Mouse (Mus musculus): ENCODE measurements at regions not wholly inside any gene's neighbourhood (a gene's known extent, or its start where the extent isn't known, plus 50 kb on each side); places are given as distances from the start of the nearest gene placed in this dataset.

GRCm38 (mm10) chr15:62331138-62331800, 1408.5 kb upstream of the A1bg start:
- intact Hi-C loops (cut with DNase I) = no loop called here
- no peak for DNase-seq

GRCm38 (mm10) chr15:62328920-62329319, 1406.1 kb upstream of the A1bg start:
- intact Hi-C loops (cut with DNase I) = loop anchor here (2.0 to 5.0 kb wide), 2 partner anchors 67 to 342 kb away; no protein-coding TSS in a partner anchor
- peak in 1 of 2 experiments; percentile 17 for DNase-seq

- peak; percentile 40 to 58 for DNase-seq
- intact Hi-C loops (cut with DNase I) = loop anchor here (2.0 to 5.0 kb wide), 2 partner anchors 66 to 342 kb away; no protein-coding TSS in a partner anchor
These were observed 1405.6 kb upstream of the A1bg start for GRCm38 (mm10) chr15:62328305-62328881.

GRCm38 (mm10) chr15:62327481-62327880, 1404.7 kb upstream of the A1bg start:
- intact Hi-C loops (cut with DNase I) = loop anchor here (5.0 kb wide), 1 partner anchor 65 kb away; no protein-coding TSS in a partner anchor
- peak in 1 of 2 experiments; percentile 19 for DNase-seq

GRCm38 (mm10) chr15:62326524-62326923, 1403.7 kb upstream of the A1bg start:
- intact Hi-C loops (cut with DNase I) = loop anchor here (5.0 kb wide), 1 partner anchor 64 kb away; no protein-coding TSS in a partner anchor
- no peak for DNase-seq

GRCm38 (mm10) chr15:62325451-62326290, 1402.9 kb upstream of the A1bg start:
- intact Hi-C loops (cut with DNase I) = loop anchor here (5.0 kb wide), 1 partner anchor 63 kb away; no protein-coding TSS in a partner anchor

GRCm38 (mm10) chr15:62320966-62321365, 1398.2 kb upstream of the A1bg start:
- intact Hi-C loops (cut with DNase I) = no loop called here
- DNase-seq = no peak

More at GRCm38 (mm10) chr15:62325451-62326290, 1402.9 kb upstream of the A1bg start:
- DNase-seq = no peak

GRCm38 (mm10) chr15:62314449-62314848, 1391.6 kb upstream of the A1bg start:
- DNase-seq = no peak
- intact Hi-C loops (cut with DNase I) = no loop called here

- peak in 1 of 2 experiments; percentile 12 for DNase-seq
- intact Hi-C loops (cut with DNase I) = no loop called here
These were observed 1379.4 kb upstream of the A1bg start for GRCm38 (mm10) chr15:62302233-62302632.

GRCm38 (mm10) chr15:62301567-62301966, 1378.8 kb upstream of the A1bg start:
- intact Hi-C loops (cut with DNase I) = no loop called here
- no peak for DNase-seq

- no peak for DNase-seq
- intact Hi-C loops (cut with DNase I) = no loop called here
These were observed 1374.3 kb upstream of the A1bg start for GRCm38 (mm10) chr15:62297138-62297537.

- DNase-seq = peak; percentile 59 to 71
- intact Hi-C loops (cut with DNase I) = no loop called here
These were observed 1372.6 kb upstream of the A1bg start for GRCm38 (mm10) chr15:62295233-62295927.

- DNase-seq = peak in 1 of 2 experiments; percentile 18
- intact Hi-C loops (cut with DNase I) = no loop called here
These were observed 1372.0 kb upstream of the A1bg start for GRCm38 (mm10) chr15:62294786-62295185.

- intact Hi-C loops (cut with DNase I) = no loop called here
These were observed 1370.1 kb upstream of the A1bg start for GRCm38 (mm10) chr15:62292876-62293275.

GRCm38 (mm10) chr15:62290687-62291086, 1367.9 kb upstream of the A1bg start:
- intact Hi-C loops (cut with DNase I) = no loop called here
- no peak for DNase-seq

More at GRCm38 (mm10) chr15:62292876-62293275, 1370.1 kb upstream of the A1bg start:
- no peak for DNase-seq

- DNase-seq = peak in 1 of 2 experiments; percentile 16
- intact Hi-C loops (cut with DNase I) = no loop called here
These were observed 1364.1 kb upstream of the A1bg start for GRCm38 (mm10) chr15:62286666-62287655.

GRCm38 (mm10) chr15:62284606-62285531, 1362.1 kb upstream of the A1bg start:
- no peak for DNase-seq
- intact Hi-C loops (cut with DNase I) = no loop called here

All from heart, postnatal 14 days (tissue).